Mouse (Mus musculus) CD4-positive, CD25-positive, alpha-beta regulatory T cell, adult 9 weeks (primary cell): ENCODE results near the gene Fam24b. TPM values are rescaled to one million over a fixed set of nuclear protein-coding genes. Genes with fewer than 3 reads are reported as not detected.

Source experiments
- polyA plus RNA-seq: library from polyadenylated mRNA; unstranded; fragments of 100-300 nt; shearing (Covaris generic); gene quantifications from one replicate; pipeline ENCODE4 v1.2.1, GENCODE M21; 2017

The Fam24b gene
- not detected for polyA plus RNA-seq

DNA sequence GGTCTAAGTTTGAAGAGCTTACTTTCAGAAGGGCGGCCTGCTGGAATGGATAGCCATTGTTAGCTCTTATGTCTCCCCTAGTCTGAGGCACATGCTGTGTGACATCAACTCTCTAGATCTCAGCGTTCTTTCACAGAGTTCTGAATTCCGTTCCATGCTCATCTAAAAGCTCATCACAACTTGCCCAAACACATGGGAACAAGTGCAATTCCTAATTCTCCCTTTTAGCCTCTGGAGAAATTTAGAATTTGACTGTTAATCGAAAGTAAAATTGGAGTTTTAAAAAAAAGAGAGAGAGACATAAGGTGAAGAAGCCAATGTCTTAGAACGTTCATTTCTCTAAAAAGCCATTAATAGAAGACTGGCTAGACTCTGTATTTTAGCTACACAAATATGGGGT is at the start of gene Fam24b:
Gene Fam24b (minus strand): TSS at position 101 of the 400 bp plus-strand sequence.

DNA sequence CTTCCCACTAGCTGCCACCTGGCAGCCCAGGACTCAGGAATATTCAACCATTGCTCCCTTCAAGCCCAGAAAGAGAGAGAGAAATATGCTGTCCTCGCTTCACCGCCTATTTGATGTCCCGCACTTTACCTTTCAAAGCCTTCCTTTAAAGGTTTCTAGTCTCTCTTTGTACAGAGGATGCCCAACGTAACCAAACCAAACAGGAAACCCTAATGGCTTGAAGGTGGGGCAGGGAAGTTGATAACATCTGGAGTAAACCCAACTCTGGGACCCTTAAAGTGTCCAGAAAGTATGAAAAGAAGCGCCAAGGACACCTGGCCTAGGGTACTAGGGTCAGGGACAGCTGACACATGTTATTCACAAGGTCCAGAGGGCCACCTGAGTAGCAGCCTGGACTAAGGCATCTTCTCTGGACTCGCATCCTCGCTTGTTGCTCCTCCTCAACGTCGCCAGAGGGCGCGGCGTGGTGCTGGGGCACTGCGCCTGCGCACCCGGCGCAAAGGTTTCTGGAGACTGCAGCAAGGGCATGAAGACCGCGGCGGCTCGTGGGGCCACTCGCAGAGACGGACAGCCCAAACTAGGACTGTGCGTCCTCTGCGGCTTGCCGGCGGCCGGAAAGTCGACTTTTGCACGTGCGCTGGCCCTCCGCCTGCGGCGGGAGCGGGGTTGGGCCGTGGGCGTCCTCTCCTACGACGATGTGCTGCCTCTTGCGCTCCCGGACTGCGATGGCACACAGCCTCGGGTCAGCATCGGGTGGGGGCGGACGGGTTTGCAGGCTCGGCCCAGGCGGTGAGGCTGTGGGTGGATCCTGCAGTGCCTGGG is 41.5 kb upstream of the Fam24b start, which contains the start of gene Pstk:
Gene Pstk (plus strand): TSS at position 494 of the 822 bp plus-strand sequence.

DNA sequence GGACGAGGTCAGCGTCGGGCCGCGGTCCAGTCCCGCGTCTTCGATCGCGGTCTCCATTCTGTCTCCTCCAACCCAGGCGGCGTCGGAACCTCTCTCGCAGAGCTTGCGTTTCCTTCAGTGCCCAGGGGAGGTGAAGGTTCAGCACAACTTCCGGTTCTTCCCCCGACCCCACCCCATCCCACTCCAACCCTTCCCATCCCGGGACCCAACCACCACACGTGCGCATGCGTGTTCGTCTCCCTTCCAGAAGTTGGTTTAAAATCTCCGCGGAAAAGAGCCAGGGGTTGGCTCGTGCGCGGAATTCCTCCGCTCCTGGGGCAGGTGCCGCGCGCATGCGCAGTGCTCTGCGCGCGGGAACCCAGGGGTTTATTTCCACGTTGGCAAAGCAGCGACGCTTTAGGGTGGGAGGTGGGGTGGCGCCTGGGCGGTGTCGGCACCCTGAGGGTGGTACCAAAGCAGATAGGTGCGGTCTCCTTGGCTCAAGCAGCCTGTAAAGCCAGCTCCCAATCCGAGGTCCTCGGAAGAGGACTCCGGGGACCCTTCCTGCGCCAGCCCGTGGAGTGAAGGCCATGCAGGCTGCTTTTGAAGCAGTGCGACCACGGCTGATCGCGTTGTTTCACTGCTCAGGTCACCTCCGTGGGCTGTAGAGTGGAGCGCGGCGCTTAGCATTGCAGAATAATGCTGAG is 33.4 kb upstream of the Fam24b start, which contains the start of gene 2310057M21Rik:
Gene 2310057M21Rik (minus strand): TSS at position 145 of the 686 bp plus-strand sequence.

GRCm38 (mm10) chr7:131333564-131333963 is 4.2 kb upstream of the Fam24b start, which contains the start of gene Fam24a:
Gene Fam24a (plus strand): TSS chr7:131333864.

GRCm38 (mm10) chr7:131322192-131322591 is 7.1 kb downstream of the Fam24b start, which contains the start of gene Cuzd1:
Gene Cuzd1 (minus strand): TSS chr7:131322292.

Other genes with a start within 250 kb of the Fam24b start
- not detected for gene 4933402N03Rik, start 183.2 kb downstream of the Fam24b start, polyA plus RNA-seq
- not detected for gene 5430419D17Rik, start 155.1 kb downstream of the Fam24b start, polyA plus RNA-seq
- gene Cuzd1, start 7.2 kb downstream of the Fam24b start, polyA plus RNA-seq = not detected
- not detected for gene Fam24a, start 4.3 kb upstream of the Fam24b start, polyA plus RNA-seq
- 28.1 TPM for gene 2310057M21Rik, start 33.2 kb upstream of the Fam24b start, polyA plus RNA-seq
- gene Pstk, start 41.6 kb upstream of the Fam24b start, polyA plus RNA-seq = 43.8 TPM
- gene Ikzf5, start 81.0 kb upstream of the Fam24b start, polyA plus RNA-seq = 31.3 TPM
- 62.7 TPM for gene Acadsb, start 81.1 kb upstream of the Fam24b start, polyA plus RNA-seq
- gene Hmx3, start 213.4 kb upstream of the Fam24b start, polyA plus RNA-seq = not detected
- not detected for gene Hmx2, start 219.3 kb upstream of the Fam24b start, polyA plus RNA-seq
- gene Bub3, start 230.7 kb upstream of the Fam24b start, polyA plus RNA-seq = 202 TPM